Mouse (Mus musculus) kidney, adult 2 months (tissue): ENCODE results near the gene Gucy2f.
A peak's percentile ranks its signal among the peaks of the same experiment; 100 is the strongest.

ENCODE experiments used
- CTCF ChIP-seq: fragments of 200-500 bp; conservative IDR thresholded peaks from 2 replicates; pipeline ENCODE4 v1.5.1; 2011; ENCODE audit warnings: low read depth, mild to moderate bottlenecking, control low read depth, low read length, moderate library complexity, mixed read lengths; ENCODE audit not compliant: insufficient read depth, insufficient read length
- POLR2A ChIP-seq: fragments of 200-500 bp; IDR thresholded peaks from one replicate; pipeline ENCODE4 v1.6.1; 2011; ENCODE audit warnings: low read depth, low read length, control low read depth

DNA sequence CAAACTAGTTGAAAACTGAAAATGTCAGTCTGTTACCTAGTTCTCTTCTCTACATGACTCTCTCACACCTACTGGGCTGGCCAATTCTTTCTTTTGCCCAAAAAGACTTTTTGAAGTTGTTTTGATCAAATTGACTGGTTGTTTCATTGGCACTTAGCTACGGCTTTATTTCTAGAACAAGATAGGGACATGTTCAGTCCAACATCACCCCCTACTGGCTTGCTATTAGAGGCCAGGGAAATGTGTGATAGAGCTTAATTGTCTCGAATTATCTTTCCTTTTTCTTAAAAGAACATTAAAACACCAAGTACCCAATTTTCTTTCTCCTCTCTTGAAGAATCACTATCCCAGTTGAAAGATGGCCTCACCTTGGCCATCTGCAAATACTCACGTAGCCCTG, 99.8 kb downstream of the Gucy2f start:
- TF ChIP-seq CTCF (0 out of 2 replicates have a peak, but pooled peaks have one; percentile 18), POLR2A (no peak)
